Mouse (Mus musculus): ENCODE results near the gene Pum2.

Gene Pum2

GRCm38 (mm10) chr12:8793410-8794051 lies 119.6 kb downstream of the Pum2 start:
- no peak for DNase-seq (ENCODE audit: low spot score in 2 of 2)

DNA sequence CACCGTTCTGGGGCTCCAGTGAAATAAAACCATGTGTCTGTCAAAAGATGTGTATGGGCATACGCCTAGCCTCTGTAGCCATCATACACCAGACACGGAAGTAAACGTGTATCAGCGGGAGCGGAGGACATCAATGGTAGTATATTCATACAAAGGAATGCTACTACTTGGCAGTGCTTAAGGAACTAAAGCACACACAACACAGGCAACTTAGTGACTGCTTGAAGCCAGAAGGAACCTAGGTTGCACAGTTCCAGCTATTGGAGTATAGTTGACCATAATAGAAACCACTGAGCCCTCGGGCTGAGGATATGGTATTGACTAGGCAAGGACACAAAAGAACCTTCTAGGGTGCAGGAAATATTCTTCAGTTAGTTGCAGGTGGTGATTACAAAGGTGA lies 124.0 kb downstream of the Pum2 start:
- DNase-seq (ENCODE audit: low spot score in 2 of 2) = no peak

DNA sequence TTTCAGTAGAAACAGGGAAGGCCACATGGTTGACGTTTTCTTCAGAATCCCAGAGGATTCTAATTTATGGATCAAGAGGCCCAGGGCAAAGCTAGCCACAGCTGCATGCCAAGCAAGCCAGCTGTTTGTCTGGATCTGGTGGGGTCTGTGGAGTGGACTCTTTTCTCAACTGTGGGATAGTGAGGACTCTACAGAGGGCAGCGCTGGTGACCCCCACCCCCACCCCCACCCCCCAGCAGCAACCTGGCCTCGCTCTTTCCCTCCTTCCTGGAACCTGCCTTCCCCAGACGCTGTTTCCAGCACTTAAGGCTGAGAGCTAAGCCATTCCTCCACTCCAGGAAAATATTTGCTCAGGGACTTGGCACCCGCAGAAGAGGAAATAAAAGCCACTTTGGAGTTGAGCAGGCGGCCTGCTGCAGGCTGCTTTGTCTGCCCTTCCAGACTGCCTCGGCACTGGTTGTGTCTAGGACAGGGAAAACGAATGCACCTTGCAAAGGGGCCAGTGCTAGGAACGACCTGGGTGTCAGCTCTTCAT lies 124.6 kb downstream of the Pum2 start:
- no peak for DNase-seq (ENCODE audit: low spot score in 2 of 2)

All from frontal cortex, postnatal 10 days (tissue).